Mouse (Mus musculus) layer of hippocampus, adult 9-10 months (tissue): ENCODE measurements at regions not wholly inside any gene's neighbourhood (a gene's known extent, or its start where the extent isn't known, plus 50 kb on each side); places are given as distances from the start of the nearest gene placed in this dataset.
A peak's percentile ranks its signal among the peaks of the same experiment; 100 is the strongest.

ENCODE experiments used
- DNase-seq: peaks from one replicate; pipeline ENCODE4 v3.0.0; 2022; ENCODE audit warnings: low spot score

GRCm38 (mm10) chr8:116223235-116223634, 281.5 kb upstream of the Dynlrb2 start:
- DNase-seq: no peak

GRCm38 (mm10) chr8:116215909-116216308, 288.9 kb upstream of the Dynlrb2 start:
- DNase-seq: no peak

GRCm38 (mm10) chr8:116215286-116215860, 289.4 kb upstream of the Dynlrb2 start:
- DNase-seq: no peak

- DNase-seq: no peak
Observed at GRCm38 (mm10) chr8:116203631-116204030, 301.1 kb upstream of the Dynlrb2 start.

GRCm38 (mm10) chr8:116200459-116200999, 304.2 kb upstream of the Dynlrb2 start:
- no peak for DNase-seq

- DNase-seq: no peak
Observed at GRCm38 (mm10) chr8:116196623-116197184, 308.1 kb upstream of the Dynlrb2 start.

DNA sequence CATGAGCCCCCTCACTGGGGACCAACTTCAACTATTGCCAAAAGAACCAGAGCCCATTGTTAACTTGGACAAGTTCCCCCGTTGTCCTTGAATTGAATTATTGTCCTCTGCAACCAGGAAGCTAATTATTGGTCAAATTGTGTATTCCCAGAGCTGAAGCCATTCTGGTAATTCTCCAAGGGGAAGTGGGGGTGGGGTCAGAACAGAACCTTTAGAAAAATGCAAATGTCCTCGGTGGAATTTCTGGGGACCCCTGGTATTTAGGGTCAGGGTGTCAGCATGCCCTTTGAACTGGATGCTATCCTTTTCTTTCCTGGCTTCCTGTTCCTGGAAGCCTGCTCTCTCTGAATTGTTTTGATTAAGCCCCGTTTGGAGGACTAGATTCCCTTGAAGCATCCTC, 312.7 kb upstream of the Dynlrb2 start:
- DNase-seq: no peak

GRCm38 (mm10) chr8:116185206-116185605, 319.6 kb upstream of the Dynlrb2 start:
- no peak for DNase-seq

GRCm38 (mm10) chr8:116184241-116184640, 320.5 kb upstream of the Dynlrb2 start:
- DNase-seq: no peak

DNA sequence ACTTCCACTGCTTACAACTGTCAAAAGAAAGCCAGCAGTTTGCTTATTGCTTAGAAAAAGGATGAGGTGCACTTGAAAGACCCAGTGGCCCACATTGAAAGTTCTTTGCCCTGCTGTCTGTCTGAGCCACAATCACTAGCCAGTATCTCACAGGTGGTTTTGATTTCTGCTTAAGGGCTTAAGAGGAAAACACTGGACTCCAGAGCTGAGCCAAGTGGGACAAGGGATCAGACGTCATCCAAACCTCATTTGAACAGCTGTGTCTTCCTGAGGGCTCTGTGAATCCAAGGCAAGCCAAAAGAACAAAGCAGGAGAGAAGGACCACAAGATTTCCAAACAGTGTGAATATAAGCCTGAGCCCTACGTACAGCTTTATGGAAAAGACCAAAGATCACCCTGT, 326.8 kb upstream of the Dynlrb2 start:
- no peak for DNase-seq

- no peak for DNase-seq
Observed at GRCm38 (mm10) chr8:116174891-116175290, 329.9 kb upstream of the Dynlrb2 start.

- DNase-seq: no peak
Observed at GRCm38 (mm10) chr8:116173961-116174360, 330.8 kb upstream of the Dynlrb2 start.

GRCm38 (mm10) chr8:116167874-116168273, 336.9 kb upstream of the Dynlrb2 start:
- no peak for DNase-seq

- no peak for DNase-seq
Observed at GRCm38 (mm10) chr8:116164989-116165299, 339.8 kb upstream of the Dynlrb2 start.

- no peak for DNase-seq
Observed at GRCm38 (mm10) chr8:116164190-116164988, 340.4 kb upstream of the Dynlrb2 start.

DNA sequence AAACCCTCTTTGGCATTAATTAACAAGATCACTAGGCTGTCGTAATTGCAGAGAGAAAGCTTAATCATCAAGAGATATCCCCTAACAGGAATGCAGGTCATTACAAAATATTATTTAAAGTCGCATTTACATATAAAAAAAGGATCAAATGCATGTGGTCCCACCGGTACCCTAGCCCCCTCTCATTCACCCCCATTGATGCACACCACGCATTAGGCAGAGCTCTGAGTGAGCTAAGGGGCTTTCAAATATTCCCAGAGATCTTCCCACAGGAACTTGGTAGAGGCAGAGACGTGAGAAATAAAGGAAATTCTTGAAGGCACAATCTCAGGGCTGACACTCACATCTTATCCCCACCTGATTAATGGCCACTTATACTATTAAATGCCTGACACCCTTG, 343.8 kb upstream of the Dynlrb2 start:
- DNase-seq: no peak

DNA sequence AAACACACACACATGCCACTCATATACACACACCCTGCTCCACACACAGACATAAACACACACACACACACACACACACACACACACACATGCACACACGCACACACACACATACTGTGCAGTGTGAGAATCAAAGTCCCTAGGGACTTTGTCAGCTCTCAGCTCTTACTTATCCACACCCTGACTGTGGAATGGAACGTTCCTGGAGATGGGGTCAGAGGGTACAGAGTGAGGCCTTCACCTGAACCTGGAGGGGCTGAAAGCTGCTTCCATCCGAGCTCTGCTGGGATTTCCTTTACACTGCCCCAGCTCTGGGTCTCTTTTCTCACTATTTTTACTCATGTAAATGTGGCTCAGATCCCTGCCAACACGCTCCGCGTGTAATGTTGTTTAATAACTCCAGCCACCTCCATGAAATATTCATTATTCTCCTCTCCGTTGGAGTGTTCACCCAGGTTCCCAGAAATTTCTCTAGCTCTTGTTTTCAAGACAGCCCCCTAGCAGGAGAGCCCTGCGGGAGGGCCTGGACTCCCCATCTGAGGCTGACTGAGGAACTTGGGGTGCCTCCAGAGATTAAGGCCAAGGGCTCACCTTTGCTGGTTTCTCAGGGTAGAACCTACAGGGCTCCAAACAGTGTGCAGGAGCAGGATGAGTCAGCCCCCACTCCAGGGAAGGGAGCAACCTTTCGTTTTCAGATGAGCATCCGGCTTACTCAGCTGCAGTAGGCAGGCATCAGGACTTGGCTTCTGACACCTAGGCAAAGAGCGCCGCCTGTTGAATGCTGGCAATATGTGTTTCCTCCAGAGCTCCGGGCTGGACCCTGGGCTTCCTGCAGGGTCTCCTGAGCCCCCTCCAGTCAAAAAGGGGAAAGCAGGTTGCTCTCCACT, 360.8 kb upstream of the Dynlrb2 start:
- DNase-seq: peak; percentile 20

DNA sequence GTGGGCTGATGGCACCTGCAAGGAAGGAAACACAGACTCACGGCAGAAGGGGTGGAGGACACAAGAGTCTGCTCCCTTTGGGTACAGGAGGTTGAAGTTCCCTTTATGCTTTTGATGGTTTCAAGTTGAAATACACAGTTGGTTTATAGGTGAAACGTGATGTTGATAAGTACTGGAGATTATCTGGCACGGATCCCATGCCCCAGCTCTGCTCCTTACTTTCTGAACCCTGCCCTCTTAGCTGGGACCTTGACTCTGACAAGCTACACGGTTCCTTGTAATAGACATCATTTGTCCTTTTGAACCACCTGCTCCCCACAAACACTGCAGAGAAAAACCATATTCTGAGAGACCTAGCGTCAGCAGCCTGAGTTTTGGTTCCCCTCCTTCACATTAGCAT, 363.4 kb upstream of the Dynlrb2 start:
- no peak for DNase-seq

GRCm38 (mm10) chr8:116139934-116140333, 364.8 kb upstream of the Dynlrb2 start:
- no peak for DNase-seq

DNA sequence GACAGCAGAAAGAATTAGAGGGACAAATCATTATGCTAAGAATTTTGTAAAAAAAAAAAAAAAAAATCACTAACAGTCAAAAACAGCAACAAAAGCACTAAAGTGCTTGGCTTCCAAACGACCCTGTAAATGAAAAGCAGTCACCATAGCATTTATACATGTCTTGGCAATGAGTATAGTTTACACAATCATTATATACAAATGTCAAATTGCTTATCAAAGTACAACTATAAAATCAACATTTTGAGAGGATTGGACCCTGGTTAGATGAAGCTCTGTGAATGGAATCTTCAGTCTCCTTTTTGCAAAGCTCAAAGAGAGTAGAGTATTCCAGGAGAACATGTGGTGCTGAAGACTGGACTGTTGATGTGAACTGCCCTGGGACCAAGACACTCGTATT, 367.0 kb upstream of the Dynlrb2 start:
- no peak for DNase-seq

DNA sequence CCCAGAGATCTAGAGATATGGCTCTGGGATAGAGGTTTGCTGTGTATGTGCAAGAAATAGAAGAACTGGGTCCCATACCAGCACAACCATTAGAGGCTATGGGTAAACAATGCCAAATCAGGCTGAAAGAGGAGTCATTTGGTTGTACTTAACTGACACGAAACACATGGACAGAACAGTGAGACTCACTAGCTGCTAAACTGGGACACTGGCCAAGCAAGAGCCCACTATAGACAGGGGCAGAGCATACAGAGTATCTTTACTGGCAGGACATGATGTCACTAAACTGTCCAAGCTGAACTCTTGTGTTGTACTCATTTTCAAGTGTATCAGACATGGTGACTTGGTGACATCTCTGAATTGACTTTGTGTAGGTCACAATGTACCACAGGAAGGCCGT, 371.3 kb upstream of the Dynlrb2 start:
- DNase-seq: no peak

DNA sequence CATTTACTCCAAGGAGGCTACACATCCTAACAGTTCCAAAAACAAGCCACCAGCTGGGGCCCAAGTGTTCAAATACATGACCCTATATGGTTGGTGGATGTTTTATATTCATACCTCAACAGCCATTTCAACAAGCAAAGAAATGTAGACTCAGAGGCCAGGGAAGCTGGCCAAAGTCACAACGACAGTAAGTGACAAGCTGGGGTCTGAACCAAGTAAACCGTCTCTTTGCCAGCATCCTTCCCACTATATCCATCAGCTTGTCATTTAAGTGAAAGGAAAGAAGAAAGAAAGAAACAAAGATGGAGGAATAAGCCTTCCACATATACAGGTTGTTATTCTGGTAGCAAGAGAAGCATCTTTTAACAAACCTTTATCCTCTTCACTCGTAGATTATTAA, 371.7 kb upstream of the Dynlrb2 start:
- no peak for DNase-seq
